Mouse (Mus musculus): ENCODE results near the gene Rccd1. TPM values are rescaled to one million over a fixed set of nuclear protein-coding genes. Genes with fewer than 3 reads are reported as not detected.

Gene Rccd1
- total RNA-seq (2021): 10 to 100 TPM; 13.6 to 15.4 TPM

DNA sequence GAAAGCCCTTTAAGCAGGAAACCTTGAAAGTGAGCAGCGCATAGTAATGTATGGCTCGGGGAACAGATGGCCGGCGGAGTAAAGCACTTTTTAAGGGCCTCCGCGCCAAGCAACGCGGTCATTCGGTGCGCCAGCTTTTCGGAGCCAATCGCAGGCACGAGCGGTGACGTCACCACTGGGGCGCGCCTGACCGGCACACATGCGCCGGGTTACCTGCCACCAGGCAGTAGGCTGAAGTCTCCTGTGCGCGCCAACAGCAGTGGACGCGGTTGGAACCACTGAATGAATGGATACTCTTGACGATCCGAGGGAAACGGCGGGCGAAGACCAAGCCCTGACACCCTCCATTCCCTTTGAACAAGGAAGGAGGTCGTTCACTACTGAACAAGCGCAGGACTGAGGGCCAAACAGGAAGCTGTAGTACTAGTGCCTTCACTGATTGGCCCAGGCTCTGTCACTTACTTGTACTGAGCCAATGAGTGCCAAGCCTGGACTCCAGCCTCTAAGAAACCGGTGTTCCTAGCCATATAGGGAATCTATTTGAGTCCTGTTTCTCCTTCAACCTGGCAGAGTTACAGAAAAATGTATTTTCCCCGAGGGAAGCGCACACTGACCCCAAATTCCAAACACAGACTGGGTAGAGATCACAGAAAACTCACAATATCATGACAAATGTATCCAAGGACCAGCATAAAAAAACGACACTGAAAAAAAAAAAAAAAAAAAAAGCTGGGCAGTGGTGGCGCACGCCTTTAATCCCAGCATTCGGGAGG is at the start of gene Rccd1:
Gene Rccd1 (minus strand): TSS at position 412 of the 773 bp plus-strand sequence.
- peak; percentile 91 to 94 for DNase-seq (ENCODE audit: extremely low spot score in 1 of 2, low spot score in 1 of 2)

DNA sequence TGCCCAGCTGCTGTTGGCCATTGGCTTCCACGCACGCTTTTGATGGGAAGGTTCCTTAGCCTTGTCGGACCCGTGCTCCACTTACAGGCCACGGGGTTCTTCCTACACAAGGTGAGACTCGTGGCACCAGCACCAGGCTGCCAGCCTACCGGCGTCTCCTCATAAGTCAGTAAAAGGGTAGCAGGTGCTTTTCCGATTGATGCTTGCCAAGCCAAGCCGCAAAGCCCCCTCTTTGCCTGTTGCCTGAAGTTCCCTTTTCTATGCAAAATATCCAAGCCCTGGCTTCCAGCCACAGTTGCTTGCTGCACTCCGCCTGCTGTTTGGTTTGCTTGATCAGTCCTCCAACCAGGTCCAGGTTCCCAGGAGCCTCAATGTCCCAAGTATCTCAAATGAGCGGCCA is 49.6 kb upstream of the Rccd1 start:
- no peak for DNase-seq (ENCODE audit: extremely low spot score in 1 of 2, low spot score in 1 of 2)

DNA sequence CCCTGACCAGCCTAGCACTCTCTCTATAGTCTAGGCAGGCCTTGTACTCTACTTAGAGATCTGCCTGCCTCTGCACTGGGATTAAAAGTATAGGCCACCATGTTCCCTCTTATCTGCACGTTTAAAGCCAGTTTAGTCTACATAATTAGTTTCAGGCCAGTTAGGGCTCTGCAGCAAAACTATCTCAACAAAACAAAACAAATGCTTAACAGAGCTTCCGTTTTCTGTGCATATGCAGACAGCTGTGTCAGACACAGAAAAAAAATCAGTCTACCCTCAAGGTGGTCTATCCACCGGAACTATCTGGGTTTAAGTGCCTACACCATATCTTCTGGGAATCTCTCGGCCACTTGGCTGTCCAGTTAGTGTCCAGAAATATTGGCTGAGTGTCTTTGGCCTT is 49.1 kb upstream of the Rccd1 start:
- DNase-seq (ENCODE audit: extremely low spot score in 1 of 2, low spot score in 1 of 2): no peak

DNA sequence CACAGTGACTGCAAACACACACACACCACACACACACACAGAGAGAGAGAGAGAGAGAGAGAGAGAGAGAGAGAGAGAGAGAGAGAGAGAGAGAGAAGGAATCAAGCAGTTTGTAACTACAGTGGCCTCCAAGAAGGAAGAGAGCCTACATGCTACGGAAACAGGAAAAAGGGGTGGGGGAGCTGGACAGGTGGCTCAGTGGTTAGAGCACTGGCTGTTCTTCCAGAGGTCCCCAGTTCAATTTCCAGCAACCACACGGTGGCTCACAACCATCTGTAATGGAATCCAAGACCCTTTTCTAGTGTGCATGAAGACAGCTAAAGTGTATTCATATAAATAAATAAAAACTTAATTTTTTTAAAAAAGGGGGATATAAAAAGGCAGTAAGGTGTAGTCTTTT is 48.4 kb upstream of the Rccd1 start:
- DNase-seq (ENCODE audit: extremely low spot score in 1 of 2, low spot score in 1 of 2): no peak

DNA sequence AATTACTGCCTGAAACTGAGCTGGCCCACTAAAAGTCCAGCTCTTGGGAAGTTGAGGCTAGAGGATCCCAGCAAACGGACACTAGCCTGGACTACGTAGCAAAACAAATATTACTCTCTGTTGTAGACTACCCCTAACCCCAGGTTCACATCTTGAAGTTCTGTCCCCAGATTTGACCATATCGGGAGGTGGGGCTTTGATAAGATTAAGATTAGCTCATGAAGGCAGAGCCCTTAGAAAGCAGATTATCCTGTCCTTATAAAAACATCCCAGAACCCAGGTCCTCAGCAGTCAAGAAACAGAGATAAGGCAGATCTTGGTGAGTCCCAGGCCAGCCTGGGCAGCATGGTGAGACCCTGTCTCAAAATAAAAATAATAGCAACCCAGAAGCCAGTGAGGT is 47.9 kb upstream of the Rccd1 start:
- DNase-seq (ENCODE audit: extremely low spot score in 1 of 2, low spot score in 1 of 2): no peak

DNA sequence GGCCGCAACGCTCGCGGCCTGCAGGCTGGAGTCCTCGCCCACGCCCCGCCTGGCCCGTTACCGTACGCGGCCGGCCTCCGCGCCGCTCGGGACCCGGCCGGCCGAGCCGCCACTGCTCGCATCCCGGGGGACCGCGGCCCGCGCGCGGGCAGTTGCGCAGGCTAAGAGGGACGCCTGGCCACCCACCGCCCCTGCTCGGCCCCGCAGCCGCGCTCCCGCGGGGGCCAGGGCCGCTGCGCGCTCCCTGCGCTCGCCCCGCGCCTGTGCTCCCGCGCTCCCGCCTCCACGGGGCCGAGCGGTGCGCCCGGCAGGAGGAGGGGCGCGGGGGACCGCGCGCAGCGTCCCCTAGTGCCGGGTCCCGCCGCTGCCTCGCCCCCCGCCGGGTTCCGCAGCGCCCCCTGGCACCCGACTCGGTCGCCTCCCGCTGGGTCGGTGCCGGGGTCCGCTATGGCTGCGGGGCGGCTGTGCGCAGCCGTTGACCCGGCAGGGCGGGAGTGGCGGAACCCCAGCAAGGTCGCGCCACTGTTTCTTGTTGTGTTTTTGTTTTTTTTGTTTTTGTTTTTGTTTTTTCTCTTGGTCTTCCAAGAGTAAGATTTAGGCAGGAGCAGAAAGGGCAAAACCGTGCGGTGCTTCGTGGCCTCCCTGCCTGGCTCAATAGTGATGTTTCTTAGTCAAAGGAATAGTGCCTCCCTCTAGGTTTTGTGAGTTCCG is 46.9 kb upstream of the Rccd1 start, which contains the start of gene Man2a2:
Gene Man2a2 (minus strand): TSS at position 335 of the 711 bp plus-strand sequence.
- peak; percentile 72 to 75 for DNase-seq (ENCODE audit: extremely low spot score in 1 of 2, low spot score in 1 of 2)

DNA sequence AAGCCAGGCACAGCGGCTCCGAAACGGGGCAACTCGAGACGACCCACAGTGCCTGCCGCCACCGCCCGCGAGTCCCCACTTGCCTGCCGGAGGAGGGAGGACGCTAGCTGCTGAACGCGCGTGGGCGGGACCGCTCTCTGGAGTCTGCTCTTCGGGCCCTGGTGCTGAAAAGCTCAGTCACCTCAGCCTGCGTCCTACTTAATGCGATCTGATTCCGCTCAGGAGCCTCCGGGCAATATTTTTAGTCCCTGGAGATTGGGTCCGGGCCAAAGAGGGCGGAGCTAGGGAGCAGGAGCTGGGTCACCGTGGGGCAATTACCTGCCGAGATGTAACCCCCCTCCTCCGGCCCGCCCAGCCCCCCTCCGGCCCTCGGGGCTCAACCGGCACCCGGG is 46.4 kb upstream of the Rccd1 start:
- DNase-seq (ENCODE audit: extremely low spot score in 1 of 2, low spot score in 1 of 2): peak; percentile 71 to 74

DNA sequence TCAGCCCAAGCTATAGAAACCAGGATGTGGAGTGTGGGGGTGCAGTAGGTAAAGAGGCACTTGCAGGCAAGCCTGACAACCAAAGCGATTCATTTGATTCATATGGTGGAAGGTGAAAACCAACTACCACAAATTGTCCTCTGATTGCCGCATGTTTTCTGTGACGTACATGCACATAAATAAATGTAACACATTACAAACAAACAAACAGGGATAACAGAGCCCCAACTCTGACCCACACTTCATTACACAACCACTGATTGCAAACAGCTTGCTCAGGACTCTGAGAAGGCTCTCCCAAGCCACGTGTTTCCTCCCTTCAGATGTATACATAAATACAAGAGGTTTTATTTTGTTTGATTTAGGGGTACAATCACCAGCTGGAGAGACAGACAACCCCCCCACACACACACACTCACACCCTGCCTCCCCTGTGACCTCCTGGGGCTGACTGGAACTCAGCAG is 45.7 kb upstream of the Rccd1 start:
- no peak for DNase-seq (ENCODE audit: extremely low spot score in 1 of 2, low spot score in 1 of 2)

DNA sequence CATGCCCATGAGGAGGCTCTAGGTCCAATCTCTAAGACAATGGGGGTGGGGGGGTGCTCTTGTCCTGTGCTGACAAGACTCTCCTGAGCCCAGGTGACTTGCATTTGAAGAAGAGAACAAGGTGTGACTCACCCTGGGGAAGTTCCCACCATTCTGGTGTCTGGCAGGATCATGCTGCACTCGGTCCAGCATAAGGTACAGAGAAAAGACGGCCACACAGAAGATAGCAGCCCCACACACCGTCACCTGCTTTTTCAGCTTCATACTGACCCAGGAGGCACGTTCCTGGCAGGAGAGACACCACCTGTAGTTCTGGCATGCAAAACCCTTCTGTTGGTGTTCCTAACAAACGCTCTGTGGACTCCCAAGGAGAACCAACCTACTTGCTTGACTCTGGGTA is 45.2 kb upstream of the Rccd1 start:
- DNase-seq (ENCODE audit: extremely low spot score in 1 of 2, low spot score in 1 of 2): no peak

DNA sequence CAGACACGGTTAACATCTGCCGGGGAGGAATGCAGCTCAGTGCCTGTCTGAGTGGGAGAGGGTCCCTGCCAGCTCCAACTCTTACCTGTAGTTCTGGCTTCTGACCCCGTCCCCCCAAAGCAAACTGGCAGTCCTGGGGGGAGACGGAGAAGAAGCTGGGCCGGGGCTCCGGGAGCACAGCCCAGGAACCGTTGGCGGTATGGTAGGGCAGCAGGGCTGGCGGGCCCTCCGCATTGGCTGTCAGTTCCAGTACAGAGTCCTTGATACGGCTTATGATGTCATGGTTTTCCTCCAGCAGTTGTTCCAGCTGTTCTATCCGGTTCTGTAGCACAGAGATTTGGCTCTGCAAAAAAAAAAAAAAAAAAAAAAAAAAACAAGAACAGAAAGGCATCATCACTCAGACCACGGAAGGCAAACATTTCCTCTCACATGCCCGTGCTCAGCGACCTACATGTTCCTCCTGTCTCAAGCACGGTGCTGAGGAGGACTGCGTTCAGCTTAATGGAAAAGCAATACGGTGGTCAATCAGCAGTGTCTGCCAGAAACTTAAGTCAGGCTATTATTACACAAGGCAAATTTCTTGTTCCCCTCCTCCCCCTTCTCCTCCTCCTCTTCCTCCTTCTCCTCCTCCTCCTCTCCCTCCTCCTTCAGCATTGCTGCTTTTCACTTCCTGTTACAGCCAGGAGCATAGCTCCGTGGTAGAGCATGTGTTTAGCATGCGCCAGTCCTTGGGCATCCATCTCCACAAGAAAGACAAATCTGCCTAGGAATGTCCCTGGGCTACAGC is 44.6 kb upstream of the Rccd1 start:
- DNase-seq (ENCODE audit: extremely low spot score in 1 of 2, low spot score in 1 of 2): no peak

DNA sequence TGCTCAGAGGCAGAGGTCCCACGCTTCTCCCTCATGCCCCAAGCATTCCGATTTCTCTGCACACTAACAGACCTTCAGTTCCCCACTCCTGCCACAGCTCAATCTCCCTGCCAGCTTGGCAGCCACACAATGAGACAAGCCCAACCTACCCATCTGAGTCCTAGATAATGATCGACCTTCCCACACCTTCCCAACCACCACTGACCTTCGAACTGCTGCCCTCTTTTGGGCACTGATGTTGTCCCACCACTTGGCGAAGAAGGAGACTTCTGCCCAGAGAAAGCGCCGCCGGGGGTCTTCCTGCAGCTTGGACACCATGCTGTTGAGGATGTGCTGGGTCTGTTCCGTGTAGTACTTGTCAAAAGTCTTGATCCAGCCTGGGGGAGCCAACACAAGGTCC is 43.8 kb upstream of the Rccd1 start:
- no peak for DNase-seq (ENCODE audit: extremely low spot score in 1 of 2, low spot score in 1 of 2)

DNA sequence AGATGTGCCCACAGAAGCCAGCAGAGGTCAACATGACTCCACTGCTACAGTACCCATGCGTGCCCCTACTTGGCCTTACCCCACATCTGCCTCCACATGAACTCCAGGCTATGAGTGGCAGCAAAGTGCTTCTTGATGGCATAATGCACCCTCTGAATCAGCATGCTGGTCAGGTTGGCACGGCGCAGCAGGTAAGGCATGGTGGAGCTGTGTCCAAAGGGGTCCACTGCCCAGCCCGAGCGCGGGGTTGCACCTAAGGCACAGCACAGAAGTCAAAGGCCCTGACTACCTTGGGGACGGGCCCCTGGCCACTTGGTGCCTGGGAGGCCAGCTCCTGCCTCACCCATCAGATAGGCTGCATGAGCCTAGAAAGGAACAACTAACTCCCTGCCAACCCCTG is 43.0 kb upstream of the Rccd1 start:
- DNase-seq (ENCODE audit: extremely low spot score in 1 of 2, low spot score in 1 of 2): no peak

DNA sequence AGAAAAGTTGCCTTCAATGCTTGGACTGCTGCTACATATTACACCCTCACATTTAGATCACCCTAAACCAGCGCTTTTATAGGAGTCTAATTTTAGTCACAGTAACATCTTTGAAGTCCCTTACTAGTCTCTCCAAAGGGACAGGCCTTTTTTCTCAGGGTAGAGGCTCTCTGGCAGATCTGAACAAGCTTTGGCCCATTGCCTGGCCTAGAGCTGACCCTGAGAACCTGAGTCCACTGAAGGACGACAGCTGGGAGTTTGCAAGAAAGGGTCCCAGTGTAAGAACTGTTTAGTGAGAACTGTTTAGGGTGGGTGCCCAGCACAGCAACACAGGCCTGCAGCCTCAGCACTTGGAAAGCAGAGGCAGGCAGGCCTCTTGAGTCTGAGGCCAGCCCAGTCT is 41.5 kb upstream of the Rccd1 start:
- DNase-seq (ENCODE audit: extremely low spot score in 1 of 2, low spot score in 1 of 2): no peak

DNA sequence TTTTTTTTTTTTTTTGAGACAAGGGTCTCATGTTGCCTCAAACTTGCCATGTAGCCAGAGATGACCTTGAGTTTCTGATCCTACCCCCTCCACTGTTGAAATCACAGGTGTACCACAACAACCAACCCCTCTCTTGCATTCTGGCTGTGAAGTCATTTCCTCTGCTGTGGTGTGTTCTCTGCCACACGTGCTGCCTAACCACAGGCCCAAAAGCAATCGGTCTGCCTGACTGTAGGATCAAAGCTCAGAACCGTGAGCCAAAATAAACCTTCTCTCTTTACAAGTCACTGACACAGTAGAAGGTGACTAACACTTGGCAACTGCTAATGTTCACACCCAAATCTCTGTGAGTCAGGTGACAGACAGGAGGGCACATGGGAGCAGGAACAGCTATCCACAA is 36.2 kb upstream of the Rccd1 start:
- DNase-seq (ENCODE audit: extremely low spot score in 1 of 2, low spot score in 1 of 2): no peak

DNA sequence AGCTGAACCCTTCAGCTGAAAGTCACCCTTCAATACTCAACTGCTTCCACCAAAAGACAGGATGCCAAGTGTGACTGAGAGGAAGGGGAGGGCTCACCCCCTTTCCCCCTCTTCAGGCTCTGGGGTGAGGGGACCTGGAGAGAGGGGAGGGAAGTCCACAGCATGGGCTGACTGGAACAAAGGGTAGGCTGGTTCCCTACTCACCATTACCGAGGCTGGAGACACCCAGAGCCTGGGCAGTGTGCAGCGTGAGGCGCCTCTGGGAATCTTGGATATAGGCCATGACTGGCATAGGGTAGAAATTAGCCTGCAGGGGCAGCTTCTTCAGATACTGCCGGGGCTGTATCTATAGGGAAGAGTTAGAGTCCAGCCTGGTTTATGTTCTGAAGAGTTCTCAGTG is 33.8 kb upstream of the Rccd1 start:
- no peak for DNase-seq (ENCODE audit: extremely low spot score in 1 of 2, low spot score in 1 of 2)

DNA sequence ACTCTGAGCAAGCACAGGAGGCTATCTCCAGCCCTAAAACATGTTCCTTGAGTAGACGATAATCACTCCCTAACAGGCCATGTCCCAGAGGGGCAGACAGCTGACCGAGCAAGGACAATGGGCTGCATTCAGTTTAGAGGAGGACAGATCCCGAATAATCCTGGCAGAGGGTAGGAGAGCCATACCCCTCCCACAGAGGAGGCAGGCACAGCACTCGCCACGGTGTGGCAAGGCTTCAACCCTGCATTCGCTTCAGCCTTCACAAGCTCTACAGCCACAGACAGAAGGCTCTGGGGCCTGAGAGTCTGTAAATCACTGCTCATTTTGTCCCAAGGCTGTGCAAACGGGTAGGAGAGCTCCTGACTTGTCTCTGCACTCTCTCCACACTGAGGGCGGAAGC is 32.9 kb upstream of the Rccd1 start:
- no peak for DNase-seq (ENCODE audit: extremely low spot score in 1 of 2, low spot score in 1 of 2)

DNA sequence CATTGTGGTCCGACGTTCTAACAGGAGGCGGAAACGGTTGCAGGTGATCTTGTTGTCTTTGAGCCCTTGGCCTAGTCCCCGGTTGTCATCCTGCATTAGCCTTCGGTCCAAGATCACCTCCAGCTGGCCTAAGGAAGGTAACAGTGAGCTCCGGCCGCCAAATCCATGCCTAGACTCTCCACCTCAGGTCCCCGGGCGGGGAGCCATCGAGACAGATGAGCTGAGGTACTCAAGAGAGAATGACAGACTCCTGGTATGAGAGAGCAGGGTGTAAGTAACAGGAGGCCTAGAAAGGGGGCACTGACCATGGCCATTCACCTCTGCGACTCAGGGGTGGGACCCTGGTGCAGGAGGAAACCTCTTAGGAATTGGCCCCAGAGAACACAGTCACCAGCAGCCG is 32.1 kb upstream of the Rccd1 start:
- no peak for DNase-seq (ENCODE audit: extremely low spot score in 1 of 2, low spot score in 1 of 2)

DNA sequence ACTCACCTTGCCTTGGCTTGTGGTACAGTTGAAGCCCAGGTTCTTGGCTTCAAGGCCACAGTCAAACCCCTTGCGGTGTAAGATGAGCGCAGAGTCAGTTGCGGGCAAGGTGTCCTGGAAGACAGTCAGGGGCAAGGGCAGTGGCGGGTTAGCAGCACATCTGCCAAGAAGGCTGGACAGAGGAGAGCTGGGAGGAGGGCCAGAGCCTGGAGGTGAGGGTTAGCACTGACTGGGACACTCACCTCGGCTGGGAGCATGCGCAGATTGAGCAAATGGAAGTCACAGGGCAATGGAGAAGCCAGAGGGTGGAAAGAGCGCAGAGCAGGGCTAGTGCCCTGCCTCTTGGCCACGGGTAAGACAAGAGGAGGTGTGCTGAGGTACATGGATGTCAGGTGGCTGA is 28.7 kb upstream of the Rccd1 start:
- no peak for DNase-seq (ENCODE audit: extremely low spot score in 1 of 2, low spot score in 1 of 2)

DNA sequence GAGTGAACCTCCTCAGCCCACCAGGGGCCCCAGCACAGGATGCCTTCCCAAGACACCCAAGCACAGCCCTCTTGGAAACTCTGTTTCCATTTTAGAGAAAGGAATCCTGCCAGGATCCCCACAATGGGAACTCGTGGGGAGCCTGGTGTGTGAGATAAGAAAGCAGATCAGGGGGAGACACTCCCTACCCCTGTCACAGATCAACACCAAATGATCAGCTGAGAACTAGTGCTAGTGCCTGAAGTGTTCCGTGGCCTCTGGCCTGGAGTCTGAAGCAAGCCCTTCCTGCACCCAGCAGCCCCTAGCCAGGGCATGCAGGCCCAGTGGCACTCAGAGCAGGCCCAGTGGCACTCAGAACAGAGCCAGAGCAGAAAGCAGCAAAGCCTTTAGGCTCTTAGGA is 26.6 kb upstream of the Rccd1 start:
- DNase-seq (ENCODE audit: extremely low spot score in 1 of 2, low spot score in 1 of 2): no peak

DNA sequence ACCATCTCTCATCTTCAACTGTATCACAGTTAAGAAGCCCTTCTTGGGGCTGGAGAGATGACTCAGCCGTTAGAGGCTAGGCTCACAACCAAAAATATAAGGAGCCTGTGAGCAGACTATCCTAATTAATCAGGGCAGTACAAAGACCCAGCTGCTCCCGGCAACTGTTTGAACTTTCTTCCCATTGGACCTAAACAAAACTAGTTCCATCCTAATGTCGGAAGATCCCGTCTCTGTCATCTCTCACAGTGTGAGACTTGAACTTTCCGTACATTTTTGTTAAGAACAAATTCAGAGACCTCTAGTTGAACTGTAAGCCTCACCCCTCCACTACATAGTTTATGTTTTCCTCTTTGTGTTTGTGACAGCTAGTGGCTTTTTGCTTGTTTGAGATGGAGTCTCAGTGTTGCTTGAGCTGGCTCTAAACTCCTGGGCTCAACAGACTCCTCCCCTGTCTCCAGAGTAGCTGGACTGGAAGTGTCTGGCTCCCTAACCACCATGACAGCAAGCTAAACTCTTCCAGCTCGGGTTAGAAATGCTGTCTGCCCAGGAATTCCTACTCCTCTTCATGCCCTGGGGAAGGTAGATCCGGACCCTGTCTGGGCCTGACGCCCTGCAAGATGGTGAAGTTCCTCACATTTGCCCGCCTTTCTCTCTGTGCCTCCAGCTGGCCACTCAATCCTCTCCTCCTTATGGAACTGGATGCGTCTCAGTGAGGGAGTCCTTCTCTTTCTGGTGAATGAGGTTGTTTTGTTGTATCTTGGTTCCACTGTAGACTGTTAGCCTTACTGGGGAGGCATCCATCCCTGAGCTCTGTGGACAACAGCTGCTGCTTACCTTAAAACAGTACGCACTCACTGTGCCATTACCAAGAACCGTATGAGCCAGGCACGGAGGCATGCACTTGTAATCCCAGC is 23.7 kb upstream of the Rccd1 start:
- no peak for DNase-seq (ENCODE audit: extremely low spot score in 1 of 2, low spot score in 1 of 2)
